In genomic region chr6:56714186-56714573, GRCm38 (mm10) we compare ENCODE assay signal across 8 mouse cellular contexts. TPM values are rescaled to one million over a fixed set of nuclear protein-coding genes. Genes with fewer than 3 reads are reported as not detected.
DNase-seq lines count a peak whose midpoint lies in the region; ATAC-seq and TF ChIP-seq lines count a peak whose summit lies in the region.

No protein-coding gene starts in this region.

- peaks cover 2% of the 10 kb centered on the region; the same call in 1 of the 2 replicates for H3K4me1 ChIP-seq in embryonic facial prominence, embryonic 15.5 days
- H3K4me1 ChIP-seq in intestine, embryonic 15.5 days (replicated peaks), result no peaks in the 10 kb centered on the region

- intact Hi-C loops in left cerebral cortex, adult 2 months (cut with DNase I), result no loop called here
- intact Hi-C loops in left cerebral cortex, postnatal 36 days (cut with DNase I), result no loop called here

- no peak overlapping the region for H3K27ac ChIP-seq in left cerebral cortex, adult 2 months
- peak overlapping the region; percentile 96 for H3K27ac ChIP-seq in embryonic facial prominence, embryonic 15.5 days (replicated peaks)
- no peak overlapping the region for H3K27ac ChIP-seq in intestine, embryonic 15.5 days

- TF ChIP-seq CTCF in left cerebral cortex, adult 2 months (IDR thresholded peaks at IDR 0.05), result no peak

- peak overlapping the region; percentile 57 for H3K4me2 ChIP-seq in embryonic facial prominence, embryonic 15.5 days (replicated peaks)
- H3K4me2 ChIP-seq in intestine, embryonic 15.5 days (replicated peaks), result peak overlapping the region; percentile 62
- peak overlapping the region; percentile 52 for H3K4me2 ChIP-seq in myocyte (ENCODE audit: low read depth)

- no peak for ATAC-seq in embryonic facial prominence, embryonic 15.5 days (ENCODE audit: insufficient number of reproducible peaks, low FRiP score, low TSS enrichment, low read depth)
- ATAC-seq in intestine, embryonic 15.5 days, result no peak

- no peak for TF ChIP-seq POLR2A in myocyte (IDR thresholded peaks at IDR 0.05; ENCODE audit: insufficient read length, low read depth)

- H3K4me3 ChIP-seq in left cerebral cortex, adult 2 months, result peak overlapping the region; percentile 82
- peak overlapping the region; percentile 94 for H3K4me3 ChIP-seq in embryonic facial prominence, embryonic 15.5 days (replicated peaks)
- H3K4me3 ChIP-seq in intestine, embryonic 15.5 days (replicated peaks), result peak overlapping the region; percentile 87
- peak overlapping the region; percentile 63 for H3K4me3 ChIP-seq in myocyte

- no peaks in the 10 kb centered on the region for H3K27me3 ChIP-seq in embryonic facial prominence, embryonic 15.5 days
- H3K27me3 ChIP-seq in intestine, embryonic 15.5 days (replicated peaks), result no peaks in the 10 kb centered on the region
- H3K27me3 ChIP-seq in myocyte (ENCODE audit: control insufficient read depth, insufficient read depth, insufficient read length), result no peaks in the 10 kb centered on the region

- H3K9me3 ChIP-seq in embryonic facial prominence, embryonic 15.5 days (replicated peaks), result no peaks in the 10 kb centered on the region
- no peaks in the 10 kb centered on the region for H3K9me3 ChIP-seq in intestine, embryonic 15.5 days

- 49% methylated on average over 7 of the region's 7 CpGs for WGBS in embryonic facial prominence, embryonic 15.5 days
- WGBS in intestine, embryonic 15.5 days, result 44% methylated on average over 7 of the region's 7 CpGs

- peaks cover 35% of the 10 kb centered on the region for H3K79me2 ChIP-seq in myocyte (ENCODE audit: control insufficient read depth, insufficient read depth)

- no peak overlapping the region for H3K9ac ChIP-seq in embryonic facial prominence, embryonic 15.5 days
- no peak overlapping the region for H3K9ac ChIP-seq in intestine, embryonic 15.5 days

- peak overlapping the region; percentile 14 for H3ac ChIP-seq in myocyte (ENCODE audit: control insufficient read depth, insufficient read length)

- DNase-seq in left cerebral cortex, adult 2 months (ENCODE audit: extremely low spot score in 1 of 2, low spot score in 2 of 2), result no peak
- DNase-seq in left cerebral cortex, postnatal 36 days (ENCODE audit: low spot score in 2 of 2), result no peak
- no peak for DNase-seq in spleen, postnatal 10 days (ENCODE audit: low spot score in 2 of 2)
- DNase-seq in urinary bladder, postnatal 14 days (ENCODE audit: low spot score), result no peak
- no peak for DNase-seq in left cerebral cortex, adult 18-20 months (ENCODE audit: low spot score in 2 of 2)

- H3K36me3 ChIP-seq in embryonic facial prominence, embryonic 15.5 days, result no peaks in the 10 kb centered on the region
- H3K36me3 ChIP-seq in intestine, embryonic 15.5 days, result no peaks in the 10 kb centered on the region
- H3K36me3 ChIP-seq in myocyte (ENCODE audit: control insufficient read depth, insufficient read depth), result no peaks in the 10 kb centered on the region

TF ChIP-seq in myocyte, 11 proteins besides CTCF, POLR2A, EP300 and RAD21:
- TF ChIP-seq MYOD1 (IDR thresholded peaks at IDR 0.05; ENCODE audit: control insufficient read depth in 1 of 3, insufficient read length in 2 of 3, low read depth in 2 of 3) (no peak), SRF (IDR thresholded peaks at IDR 0.05; ENCODE audit: control insufficient read depth, insufficient read length, low read depth) (no peak), MAX (IDR thresholded peaks at IDR 0.05; ENCODE audit: low read depth) (no peak), TCF12 (IDR thresholded peaks at IDR 0.05; ENCODE audit: insufficient read depth, poor library complexity, severe bottlenecking) (no peak), REST (IDR thresholded peaks at IDR 0.05; ENCODE audit: insufficient read depth, insufficient read length) (no peak), MYOG (IDR thresholded peaks at IDR 0.05; ENCODE audit: control insufficient read depth in 1 of 3, insufficient read depth in 1 of 3, insufficient read length in 2 of 3, low read depth in 2 of 3) (no peak), USF1 (IDR thresholded peaks at IDR 0.05; ENCODE audit: low read depth) (no peak), POLR2AphosphoS2 (IDR thresholded peaks at IDR 0.05; ENCODE audit: insufficient read length, low read depth) (no peak), TCF3 (IDR thresholded peaks at IDR 0.05; ENCODE audit: insufficient read length, low read depth) (no peak), CEBPB (IDR thresholded peaks at IDR 0.05; ENCODE audit: insufficient read depth, poor library complexity, severe bottlenecking) (no peak)

RNA-seq across cellular contexts. Expression of gene Avl9, which starts 0.5 kb away (rescaled TPM):
- 10 to 100 TPM; 42.6 to 46.4 TPM for total RNA-seq in left cerebral cortex, adult 2 months (2021)
- 10 to 100 TPM; 42.1 to 48.9 TPM for total RNA-seq in left cerebral cortex, postnatal 36 days (2021)
- 10.8 and 11.0 TPM in 2 replicates for polyA plus RNA-seq in embryonic facial prominence, embryonic 15.5 days (2015; fragmentation: Nextera tagmentation; extraction: Ambion mirVana)
- polyA plus RNA-seq in intestine, embryonic 15.5 days (2015; fragmentation: Nextera tagmentation; extraction: Ambion mirVana), result 12.0 and 12.9 TPM in 2 replicates
- 1.8 TPM for polyA plus RNA-seq in myocyte (2012; fragmentation: generic; extraction: Trizol)
- total RNA-seq in left cerebral cortex, adult 18-20 months (2021), result 10 to 100 TPM; 46.5 to 48.3 TPM

RNA-seq across cellular contexts. Expression of gene Lsm5, which starts 9.7 kb away (rescaled TPM):
- 10 to 100 TPM; 13.6 to 14.4 TPM for total RNA-seq in left cerebral cortex, adult 2 months (2021)
- 10 to 100 TPM; 13.2 to 14.0 TPM for total RNA-seq in left cerebral cortex, postnatal 36 days (2021)
- 95.4 and 109 TPM in 2 replicates for polyA plus RNA-seq in embryonic facial prominence, embryonic 15.5 days (2015; fragmentation: Nextera tagmentation; extraction: Ambion mirVana)
- 116 and 146 TPM in 2 replicates for polyA plus RNA-seq in intestine, embryonic 15.5 days (2015; fragmentation: Nextera tagmentation; extraction: Ambion mirVana)
- 38.8 TPM for polyA plus RNA-seq in myocyte (2012; fragmentation: generic; extraction: Trizol)
- 10 to 100 TPM; 12.5 to 13.8 TPM for total RNA-seq in left cerebral cortex, adult 18-20 months (2021)
